Mouse (Mus musculus): ENCODE results near the gene a.

The a gene

DNA sequence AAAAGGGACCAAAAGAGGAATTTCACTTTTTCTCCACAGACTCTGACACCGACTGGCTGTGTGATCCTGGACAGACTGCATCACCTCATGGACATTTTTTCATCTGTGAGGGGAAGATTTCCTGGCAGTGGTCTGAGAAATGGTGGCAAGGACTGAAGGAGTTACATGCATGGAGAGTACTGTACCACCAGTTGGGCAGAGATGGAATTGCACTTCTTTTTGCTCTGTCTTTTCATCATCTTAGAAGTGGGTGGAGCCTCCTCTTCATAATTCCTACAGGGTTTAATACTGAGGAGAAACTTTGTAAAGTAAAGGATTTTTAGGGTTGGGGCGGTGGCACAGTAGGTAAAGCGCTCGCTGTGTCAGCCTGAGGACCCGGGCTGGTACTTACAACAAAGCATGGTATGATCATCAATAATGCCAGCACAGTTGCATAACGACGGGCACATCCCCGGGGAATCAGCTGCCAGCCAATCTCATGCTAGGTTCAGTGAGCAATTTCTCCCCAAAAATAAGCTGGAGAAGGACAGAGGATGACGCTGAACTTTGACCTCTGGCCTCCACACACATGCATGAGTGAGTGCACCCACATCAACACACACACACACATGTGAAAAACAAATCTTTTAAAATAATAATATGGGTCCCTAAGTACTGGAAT, 307.6 kb downstream of the a start:
- no peak for DNase-seq (ENCODE audit: low read depth)

DNA sequence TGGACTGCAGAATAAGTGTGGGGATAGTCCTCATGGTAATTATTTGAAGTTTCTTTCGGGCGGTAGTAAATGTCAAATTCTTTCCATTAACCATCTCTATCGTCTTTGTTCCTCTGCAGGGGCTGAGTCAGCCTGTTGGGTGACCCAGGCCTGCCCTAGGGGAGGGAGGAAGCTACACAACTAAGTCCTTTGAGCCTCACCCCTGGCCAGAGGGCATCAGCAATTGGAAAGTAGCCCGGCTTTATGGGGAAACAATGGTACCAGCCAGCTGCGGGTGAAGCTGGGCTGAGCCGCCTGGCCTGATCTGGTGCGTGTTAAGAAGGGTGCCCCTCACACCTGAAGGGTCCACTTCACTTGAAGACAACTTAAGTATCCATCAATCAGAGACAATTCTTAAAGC, 308.2 kb downstream of the a start:
- no peak for DNase-seq (ENCODE audit: low read depth)

GRCm38 (mm10) chr2:155099994-155100795, 309.0 kb downstream of the a start:
- no peak for DNase-seq (ENCODE audit: low read depth)
